Mouse (Mus musculus): ENCODE results near the gene Rasl12. TPM values are rescaled to one million over a fixed set of nuclear protein-coding genes. Genes with fewer than 3 reads are reported as not detected.

The Rasl12 gene
- polyA plus RNA-seq, 1 experiment from 2014 or later = 7.6 TPM

DNA sequence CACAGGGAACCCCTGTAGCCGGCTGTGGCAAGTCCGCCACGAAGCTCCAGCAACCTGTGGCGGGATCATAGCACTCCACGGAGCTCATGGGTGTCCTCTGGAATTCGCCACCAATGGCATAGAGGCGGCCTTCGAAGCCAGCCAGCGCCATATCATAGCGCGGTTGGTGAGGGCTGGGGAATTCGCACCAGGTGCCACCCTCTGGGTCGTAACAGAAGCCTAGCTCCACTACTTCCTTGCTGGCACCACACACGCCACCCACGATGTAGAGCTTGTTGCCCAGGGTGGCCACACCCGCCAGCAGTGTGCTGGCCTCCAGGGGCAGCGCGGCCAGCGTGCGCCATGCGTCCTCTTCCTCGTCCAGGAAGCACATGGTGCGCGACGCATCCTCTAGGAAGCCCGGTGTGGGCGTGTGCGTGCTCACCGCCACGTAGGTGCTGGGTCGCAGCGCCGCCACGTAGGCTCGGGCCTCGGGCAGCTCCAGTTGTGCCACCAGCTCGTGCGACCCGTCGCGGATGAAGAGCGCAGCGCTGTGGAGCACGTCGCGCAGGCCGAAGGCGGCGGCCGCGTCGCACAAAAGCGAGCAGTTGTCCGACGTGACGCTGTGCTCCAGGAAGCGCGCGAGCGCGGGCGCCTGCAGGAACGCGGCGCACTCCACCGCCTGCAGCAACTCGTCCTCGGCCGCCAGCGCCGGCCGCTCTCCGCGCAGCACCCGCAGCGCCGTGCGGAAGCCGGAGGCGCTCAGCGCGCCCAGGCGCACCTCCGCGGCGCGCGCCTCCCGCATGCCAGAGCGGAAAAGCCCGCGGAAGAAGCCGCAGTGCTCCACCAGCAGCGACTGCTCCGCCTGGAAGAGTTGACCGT lies 7.3 kb upstream of the Rasl12 start:
- WGBS = 14% methylated on average over 96 of the region's 96 CpGs
- Histone ChIP-seq H3K27ac (ENCODE audit: low read length) (no peak overlapping the region), H3K27me3 (ENCODE audit: control insufficient read depth, insufficient read depth, low read length) (peaks cover 40% of the 10 kb centered on the region), H3K36me3 (ENCODE audit: control insufficient read depth, insufficient read depth, low read length) (no peaks in the 10 kb centered on the region), H3K9ac (ENCODE audit: low read length) (peak overlapping the region; percentile 70), H3K9me3 (replicated peaks; ENCODE audit: control insufficient read depth, low read length) (no peaks in the 10 kb centered on the region), H3K4me3 (replicated peaks; ENCODE audit: low read length) (peak overlapping the region; percentile 50), H3K4me2 (ENCODE audit: low read depth, low read length) (peak overlapping the region; percentile 65), H3K4me1 (ENCODE audit: control insufficient read depth, insufficient read depth, low read length) (peaks cover 12% of the 10 kb centered on the region)
- peak; percentile 20; the same call in 1 of the 2 replicates for ATAC-seq (ENCODE audit: insufficient read depth, low FRiP score)

DNA sequence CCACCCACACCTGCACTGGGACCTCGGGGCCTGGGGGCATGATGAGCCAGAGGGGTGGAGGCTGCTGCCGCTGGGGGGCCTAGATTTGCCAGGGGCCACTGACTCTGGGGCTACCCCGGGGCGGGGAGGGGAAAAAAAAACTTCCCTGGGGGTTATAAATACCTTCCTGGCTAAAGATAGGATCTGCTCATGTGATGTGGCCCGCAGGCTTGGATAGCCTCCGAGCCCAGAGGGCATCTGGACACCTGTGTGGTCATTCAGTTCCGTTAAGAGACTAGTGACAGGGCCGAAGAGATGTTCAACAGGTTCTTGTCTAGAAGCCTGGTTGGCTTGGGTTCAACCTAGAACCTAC lies 6.7 kb upstream of the Rasl12 start, which contains the start of gene Kbtbd13:
Kbtbd13 (minus strand) TSS at position 40 of the 352 bp plus-strand sequence.
- no peak for ATAC-seq (ENCODE audit: insufficient read depth, low FRiP score)
- Histone ChIP-seq H3K9me3 (replicated peaks; ENCODE audit: control insufficient read depth, low read length) (no peaks in the 10 kb centered on the region), H3K9ac (ENCODE audit: low read length) (peak within 1 kb of the TSS; percentile 70), H3K4me1 (ENCODE audit: control insufficient read depth, insufficient read depth, low read length) (peaks cover 12% of the 10 kb centered on the region), H3K4me2 (ENCODE audit: low read depth, low read length) (peak within 1 kb of the TSS; percentile 65), H3K27ac (ENCODE audit: low read length) (no peak within 1 kb of the TSS), H3K4me3 (replicated peaks; ENCODE audit: low read length) (peak within 1 kb of the TSS; percentile 50), H3K27me3 (ENCODE audit: control insufficient read depth, insufficient read depth, low read length) (peaks cover 40% of the 10 kb centered on the region), H3K36me3 (ENCODE audit: control insufficient read depth, insufficient read depth, low read length) (no peaks in the 10 kb centered on the region)
- WGBS = 34% methylated on average over 8 of the region's 8 CpGs

- H3K27ac ChIP-seq (ENCODE audit: low read length) = no peak overlapping the region
- peaks cover 9% of the 10 kb centered on the region for H3K4me1 ChIP-seq (ENCODE audit: control insufficient read depth, insufficient read depth, low read length)
- no peaks in the 10 kb centered on the region for H3K9me3 ChIP-seq (replicated peaks; ENCODE audit: control insufficient read depth, low read length)
- H3K4me3 ChIP-seq (replicated peaks; ENCODE audit: low read length) = no peak overlapping the region
- no peak overlapping the region for H3K4me2 ChIP-seq (ENCODE audit: low read depth, low read length)
- ATAC-seq (ENCODE audit: insufficient read depth, low FRiP score) = no peak
- H3K9ac ChIP-seq (ENCODE audit: low read length) = no peak overlapping the region
- H3K36me3 ChIP-seq (ENCODE audit: control insufficient read depth, insufficient read depth, low read length) = no peaks in the 10 kb centered on the region
- WGBS = 30% methylated on average over 6 of the region's 6 CpGs
- peaks cover 40% of the 10 kb centered on the region for H3K27me3 ChIP-seq (ENCODE audit: control insufficient read depth, insufficient read depth, low read length)
Measured at GRCm38 (mm10) chr9:65392638-65393364, 5.5 kb upstream of the Rasl12 start.

GRCm38 (mm10) chr9:65393606-65394005 lies 4.7 kb upstream of the Rasl12 start:
- Histone ChIP-seq H3K27ac (ENCODE audit: low read length) (no peak overlapping the region; the same call in 1 of the 2 replicates), H3K9ac (ENCODE audit: low read length) (no peak overlapping the region), H3K9me3 (replicated peaks; ENCODE audit: control insufficient read depth, low read length) (no peaks in the 10 kb centered on the region), H3K4me3 (replicated peaks; ENCODE audit: low read length) (no peak overlapping the region), H3K27me3 (ENCODE audit: control insufficient read depth, insufficient read depth, low read length) (peaks cover 38% of the 10 kb centered on the region), H3K4me1 (ENCODE audit: control insufficient read depth, insufficient read depth, low read length) (peaks cover 16% of the 10 kb centered on the region), H3K36me3 (ENCODE audit: control insufficient read depth, insufficient read depth, low read length) (no peaks in the 10 kb centered on the region), H3K4me2 (ENCODE audit: low read depth, low read length) (no peak overlapping the region)
- no peak for ATAC-seq (ENCODE audit: insufficient read depth, low FRiP score)
- WGBS = 53% methylated on average over 2 of the region's 2 CpGs

- Histone ChIP-seq H3K9ac (ENCODE audit: low read length) (no peak overlapping the region), H3K4me3 (replicated peaks; ENCODE audit: low read length) (no peak overlapping the region), H3K36me3 (ENCODE audit: control insufficient read depth, insufficient read depth, low read length) (no peaks in the 10 kb centered on the region), H3K4me2 (ENCODE audit: low read depth, low read length) (no peak overlapping the region), H3K4me1 (ENCODE audit: control insufficient read depth, insufficient read depth, low read length) (peaks cover 19% of the 10 kb centered on the region), H3K27ac (ENCODE audit: low read length) (no peak overlapping the region), H3K9me3 (replicated peaks; ENCODE audit: control insufficient read depth, low read length) (no peaks in the 10 kb centered on the region), H3K27me3 (ENCODE audit: control insufficient read depth, insufficient read depth, low read length) (peaks cover 33% of the 10 kb centered on the region)
- ATAC-seq (ENCODE audit: insufficient read depth, low FRiP score) = peak; percentile 42; the same call in 1 of the 2 replicates
- WGBS = 52% methylated on average over 2 of the region's 2 CpGs
Measured at GRCm38 (mm10) chr9:65394360-65394759, 3.9 kb upstream of the Rasl12 start.

DNA sequence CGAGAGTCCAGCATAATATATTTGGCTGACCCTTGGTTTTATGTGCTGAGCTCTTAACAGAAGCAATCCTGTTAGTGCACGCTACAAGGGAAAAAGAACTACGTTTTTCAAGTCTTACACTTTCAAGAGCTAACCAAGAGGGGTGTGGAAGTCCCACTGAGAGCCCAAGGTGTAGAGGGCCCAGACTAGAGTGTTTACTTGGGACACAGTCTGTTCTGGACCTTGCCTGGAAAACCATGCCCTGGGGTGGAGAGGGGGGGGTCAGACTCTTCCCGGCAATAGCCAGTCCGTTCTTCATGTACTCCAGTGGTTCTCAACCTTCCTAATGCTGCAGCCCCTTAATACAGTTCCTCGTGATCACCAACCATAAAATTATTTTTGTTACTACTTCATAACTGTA lies 1.6 kb downstream of the Rasl12 start:
- Histone ChIP-seq H3K9ac (ENCODE audit: low read length) (no peak overlapping the region), H3K9me3 (replicated peaks; ENCODE audit: control insufficient read depth, low read length) (no peaks in the 10 kb centered on the region), H3K4me2 (ENCODE audit: low read depth, low read length) (no peak overlapping the region), H3K36me3 (ENCODE audit: control insufficient read depth, insufficient read depth, low read length) (no peaks in the 10 kb centered on the region), H3K27ac (ENCODE audit: low read length) (no peak overlapping the region), H3K27me3 (ENCODE audit: control insufficient read depth, insufficient read depth, low read length) (no peaks in the 10 kb centered on the region), H3K4me1 (ENCODE audit: control insufficient read depth, insufficient read depth, low read length) (0 out of 2 replicates have a peak, but pooled peaks cover 17% of the 10 kb centered on the region), H3K4me3 (replicated peaks; ENCODE audit: low read length) (no peak overlapping the region)
- 88% methylated on average over 6 of the region's 6 CpGs for WGBS
- ATAC-seq (ENCODE audit: insufficient read depth, low FRiP score) = no peak

- Histone ChIP-seq H3K27ac (ENCODE audit: low read length) (no peak overlapping the region), H3K4me3 (replicated peaks; ENCODE audit: low read length) (no peak overlapping the region), H3K27me3 (ENCODE audit: control insufficient read depth, insufficient read depth, low read length) (no peaks in the 10 kb centered on the region), H3K4me2 (ENCODE audit: low read depth, low read length) (no peak overlapping the region), H3K9ac (ENCODE audit: low read length) (no peak overlapping the region), H3K9me3 (replicated peaks; ENCODE audit: control insufficient read depth, low read length) (no peaks in the 10 kb centered on the region), H3K4me1 (ENCODE audit: control insufficient read depth, insufficient read depth, low read length) (0 out of 2 replicates have a peak, but pooled peaks cover 2% of the 10 kb centered on the region), H3K36me3 (ENCODE audit: control insufficient read depth, insufficient read depth, low read length) (no peaks in the 10 kb centered on the region)
- 60% methylated on average over 15 of the region's 15 CpGs for WGBS
- no peak for ATAC-seq (ENCODE audit: insufficient read depth, low FRiP score)
Measured at GRCm38 (mm10) chr9:65404331-65405183, 6.3 kb downstream of the Rasl12 start.

GRCm38 (mm10) chr9:65405184-65405449 lies 6.8 kb downstream of the Rasl12 start:
- Histone ChIP-seq H3K36me3 (ENCODE audit: control insufficient read depth, insufficient read depth, low read length) (no peaks in the 10 kb centered on the region), H3K9ac (ENCODE audit: low read length) (no peak overlapping the region)

More at GRCm38 (mm10) chr9:65405184-65405449, 6.8 kb downstream of the Rasl12 start:
- H3K9me3 ChIP-seq (replicated peaks; ENCODE audit: control insufficient read depth, low read length) = no peaks in the 10 kb centered on the region
- H3K27me3 ChIP-seq (ENCODE audit: control insufficient read depth, insufficient read depth, low read length) = no peaks in the 10 kb centered on the region
- H3K4me2 ChIP-seq (ENCODE audit: low read depth, low read length) = no peak overlapping the region
- 67% methylated on average over 2 of the region's 2 CpGs for WGBS
- no peak overlapping the region for H3K27ac ChIP-seq (ENCODE audit: low read length)
- H3K4me1 ChIP-seq (ENCODE audit: control insufficient read depth, insufficient read depth, low read length) = 0 out of 2 replicates have a peak, but pooled peaks cover 2% of the 10 kb centered on the region
- no peak overlapping the region for H3K4me3 ChIP-seq (replicated peaks; ENCODE audit: low read length)
- no peak for ATAC-seq (ENCODE audit: insufficient read depth, low FRiP score)

Data from stomach, embryonic 16.5 days (tissue).